Mouse (Mus musculus): Measurements from ENCODE around the gene Coro1c.

Coro1c gene

DNA sequence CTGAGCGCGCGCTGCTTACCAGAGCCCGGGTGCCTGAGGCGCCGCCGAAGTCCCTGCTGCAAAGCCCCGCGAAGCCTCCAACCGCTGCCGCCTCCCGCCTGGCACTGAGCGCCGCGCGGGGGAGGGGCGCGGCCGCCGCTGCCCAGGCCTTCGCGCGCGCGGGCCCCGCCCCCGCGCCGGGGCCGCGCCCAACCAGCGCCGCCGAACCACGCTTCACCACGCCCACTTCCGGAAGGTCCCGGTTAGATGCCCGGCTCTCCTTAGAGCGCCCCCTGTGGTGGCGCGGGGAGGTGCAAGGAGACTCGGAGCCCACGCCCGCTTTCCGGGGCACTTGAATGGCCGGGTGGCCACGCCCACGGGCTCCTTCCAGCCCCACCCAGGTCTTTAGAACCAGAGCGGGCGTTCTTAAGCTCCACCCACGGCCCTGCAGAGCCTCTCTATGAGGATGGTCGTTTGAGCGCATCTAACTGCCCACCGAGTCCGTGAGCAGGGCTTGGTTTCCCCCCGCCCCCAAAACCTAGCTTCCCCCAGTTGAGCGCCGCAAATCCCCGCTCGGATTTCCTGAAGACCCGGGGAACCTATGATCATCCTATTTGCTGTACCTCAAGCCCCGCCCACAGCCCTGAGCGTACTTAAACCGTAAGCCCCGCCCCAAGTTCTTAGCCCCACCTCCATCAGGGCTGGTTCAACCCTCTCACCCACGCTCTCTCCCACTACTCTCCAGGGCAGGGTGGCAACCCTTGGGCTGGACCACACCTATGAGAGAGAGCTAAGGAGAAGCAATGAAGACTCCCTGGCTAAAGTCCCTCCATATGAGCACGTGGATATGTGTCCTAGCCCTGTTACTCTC, at the start of gene Coro1c:
Gene Coro1c, minus strand, starts transcription at position 167 of the 850 bp plus-strand sequence.
- peak; percentile 90 for DNase-seq (ENCODE audit: low read depth)

DNA sequence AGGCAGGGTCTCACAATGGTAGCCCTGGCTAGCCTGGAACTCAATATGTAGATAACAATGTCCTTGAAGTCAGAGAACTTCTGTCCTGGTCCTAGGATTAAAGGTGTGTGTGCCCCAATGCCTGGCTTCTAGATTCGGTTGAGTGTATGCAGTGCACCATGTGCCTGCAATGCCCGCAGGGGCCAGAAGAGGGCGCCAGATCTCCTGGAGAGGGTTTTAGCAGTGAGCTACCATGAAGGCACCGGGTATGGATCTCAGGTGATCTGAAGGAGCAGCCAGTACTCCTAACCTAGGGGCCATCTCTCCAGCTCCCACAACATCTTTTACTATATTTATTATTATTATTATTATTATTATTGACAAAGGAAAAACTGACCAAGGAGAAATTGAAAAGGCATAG, 48.0 kb upstream of the Coro1c start:
- peak; percentile 63 for DNase-seq (ENCODE audit: low read depth)

DNA sequence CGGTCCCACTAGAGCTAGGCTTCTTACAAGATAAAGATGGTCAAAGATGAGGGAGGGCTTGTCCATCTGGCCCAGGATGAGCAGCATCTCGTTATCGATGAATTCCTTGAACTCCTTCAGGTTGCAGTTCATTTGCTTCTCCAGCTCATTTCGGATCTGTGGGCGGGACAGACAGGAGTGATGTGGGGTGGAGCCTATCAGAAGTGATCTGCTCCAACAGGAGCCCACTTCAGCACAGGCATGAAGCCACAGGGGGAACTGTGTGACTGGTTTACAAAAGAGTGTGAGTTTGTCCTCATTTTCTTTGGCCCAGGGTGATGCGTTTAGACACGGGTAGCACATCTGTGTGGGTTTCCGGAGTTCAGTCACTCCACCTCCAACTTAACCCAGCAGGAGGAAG, 47.1 kb upstream of the Coro1c start:
- no peak for DNase-seq (ENCODE audit: low read depth)

DNA sequence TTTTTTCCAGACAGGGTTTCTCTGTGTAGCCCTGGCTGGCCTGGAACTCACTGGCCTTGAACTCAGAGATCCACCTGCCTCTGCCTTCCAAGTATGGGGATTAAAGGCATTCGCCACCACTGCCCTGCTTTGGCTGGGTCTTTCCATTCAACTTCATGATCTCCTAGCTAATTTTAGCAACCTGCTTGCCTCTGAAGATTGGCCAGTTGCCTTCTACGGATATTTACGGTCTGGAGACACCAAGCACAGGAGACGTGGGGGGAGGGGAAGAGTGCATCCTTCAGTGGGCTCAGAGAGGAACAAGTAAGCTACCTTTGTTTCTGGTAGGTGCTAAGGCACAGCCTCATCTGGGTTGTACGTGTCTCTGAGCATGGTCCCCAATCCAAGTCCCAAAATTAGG, 46.7 kb upstream of the Coro1c start:
- no peak for DNase-seq (ENCODE audit: low read depth)

DNA sequence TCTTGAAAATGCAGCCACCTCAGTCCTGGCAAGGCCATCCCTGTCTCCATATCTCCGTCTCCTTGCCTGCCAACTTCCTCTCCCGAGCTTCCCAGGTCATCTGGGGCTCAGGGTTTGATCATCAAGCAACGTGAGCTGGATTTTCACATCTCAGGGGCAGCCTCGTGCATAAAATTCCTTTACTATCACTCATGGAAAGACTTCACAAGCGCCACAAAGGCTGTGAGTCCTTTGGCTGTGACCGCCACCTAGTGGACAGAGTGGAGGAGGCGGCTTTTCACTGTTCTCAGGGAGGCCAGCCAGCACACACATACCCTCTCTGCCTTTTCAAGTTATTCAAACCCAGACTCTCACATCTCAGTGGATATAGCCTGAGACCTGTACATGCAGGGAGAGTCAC, 45.9 kb upstream of the Coro1c start:
- peak; percentile 74 for DNase-seq (ENCODE audit: low read depth)

DNA sequence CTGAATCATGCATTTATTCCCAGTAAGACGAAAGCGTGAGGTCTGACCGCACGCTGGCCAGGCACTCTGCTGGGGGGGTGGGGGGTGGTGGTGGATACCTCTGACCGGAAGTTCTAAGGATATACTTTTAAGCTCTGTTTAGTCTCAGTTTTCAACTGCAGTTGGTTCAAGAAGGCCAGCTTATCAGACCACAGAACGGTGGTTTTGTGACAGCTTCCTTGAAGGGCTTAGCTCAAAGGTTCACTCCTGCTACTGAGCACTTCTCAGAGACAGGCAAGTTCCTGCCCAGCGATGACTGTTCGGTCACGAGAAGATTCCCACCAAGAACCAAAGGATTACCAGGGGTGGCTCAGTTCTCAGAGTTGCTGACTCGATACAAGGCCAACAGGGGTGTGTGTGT, 44.0 kb upstream of the Coro1c start:
- DNase-seq (ENCODE audit: low read depth) = peak; percentile 49

DNA sequence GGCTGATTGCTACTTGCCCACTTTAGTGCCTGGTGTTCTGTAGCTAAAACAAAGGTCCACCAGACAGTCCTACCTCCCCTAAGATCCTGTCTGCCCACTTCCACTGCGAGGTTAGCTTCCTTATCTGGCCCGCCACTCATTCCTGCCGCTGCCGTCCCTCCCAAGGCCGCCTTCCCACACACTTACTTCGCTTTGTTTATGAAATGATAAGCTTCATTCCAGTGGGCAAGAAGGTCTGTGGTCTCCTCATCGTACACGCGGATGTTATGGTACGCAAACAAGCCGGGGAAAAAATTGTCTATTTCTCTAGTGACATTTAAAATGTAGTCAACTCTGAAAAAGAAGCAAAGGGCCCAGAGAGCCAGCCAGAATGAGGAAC, 43.1 kb upstream of the Coro1c start:
- no peak for DNase-seq (ENCODE audit: low read depth)

DNA sequence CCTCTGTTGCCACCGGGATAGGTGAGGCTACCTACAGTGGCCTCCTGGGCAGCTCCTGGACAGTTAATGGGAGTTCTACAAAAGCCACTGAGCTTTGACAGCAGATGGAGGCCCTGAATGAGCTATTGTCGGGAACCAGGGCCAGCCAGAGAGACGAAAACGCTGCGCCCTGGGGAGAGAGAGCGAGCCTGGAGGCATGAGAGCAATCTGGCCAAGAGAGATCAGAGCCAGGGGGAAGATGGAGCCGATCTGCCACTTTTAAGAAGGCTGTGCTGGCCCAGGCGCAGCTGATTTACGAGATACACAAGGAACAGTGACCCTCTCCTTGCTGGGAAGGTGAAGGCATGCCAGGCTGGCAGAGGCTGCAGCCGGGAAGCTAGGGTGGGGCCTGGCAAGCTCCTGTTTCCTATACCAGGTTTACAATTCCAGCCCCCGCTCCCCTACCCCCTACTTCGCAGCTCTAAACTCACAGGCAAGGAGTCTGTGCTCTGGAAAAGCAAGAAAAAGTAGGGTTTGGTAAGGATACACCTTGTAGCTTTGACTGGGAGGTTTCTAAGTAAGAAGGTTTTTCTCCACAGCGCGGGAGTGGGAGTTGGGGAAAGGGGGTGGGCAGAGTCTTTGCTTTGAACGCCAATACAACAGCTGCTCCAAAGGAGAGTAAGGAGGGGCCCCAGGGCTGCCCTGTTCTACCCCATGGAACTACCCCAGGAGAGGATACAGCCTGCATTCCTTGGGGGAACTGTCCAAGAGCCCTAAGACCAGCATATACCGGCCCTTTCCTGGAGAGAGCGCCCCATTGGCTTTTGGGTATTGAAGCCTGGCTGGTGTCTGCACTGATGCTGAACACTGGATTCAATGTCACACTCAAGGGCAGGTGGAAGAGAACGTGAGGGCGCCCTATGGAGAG, 42.5 kb upstream of the Coro1c start:
- DNase-seq (ENCODE audit: low read depth) = no peak

DNA sequence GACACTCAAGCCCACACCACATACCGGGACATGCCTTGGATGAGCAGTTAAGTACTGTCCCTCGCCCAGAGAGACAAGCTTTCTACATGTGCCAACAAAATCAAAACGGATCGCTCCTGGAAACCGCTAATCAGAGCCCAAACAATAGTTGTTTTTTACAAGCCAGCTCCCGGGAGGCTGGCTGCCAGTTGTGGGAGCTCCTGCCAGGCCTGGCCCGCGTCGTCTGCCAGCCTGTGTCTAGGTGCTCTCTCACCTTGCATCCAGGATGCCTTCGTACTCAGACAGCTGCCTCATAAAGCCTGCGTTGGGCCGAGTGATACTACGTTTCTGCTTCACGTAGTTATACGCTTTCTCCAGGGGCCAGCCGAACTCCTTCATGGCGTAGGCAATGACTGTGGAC, 41.6 kb upstream of the Coro1c start:
- DNase-seq (ENCODE audit: low read depth) = no peak

DNA sequence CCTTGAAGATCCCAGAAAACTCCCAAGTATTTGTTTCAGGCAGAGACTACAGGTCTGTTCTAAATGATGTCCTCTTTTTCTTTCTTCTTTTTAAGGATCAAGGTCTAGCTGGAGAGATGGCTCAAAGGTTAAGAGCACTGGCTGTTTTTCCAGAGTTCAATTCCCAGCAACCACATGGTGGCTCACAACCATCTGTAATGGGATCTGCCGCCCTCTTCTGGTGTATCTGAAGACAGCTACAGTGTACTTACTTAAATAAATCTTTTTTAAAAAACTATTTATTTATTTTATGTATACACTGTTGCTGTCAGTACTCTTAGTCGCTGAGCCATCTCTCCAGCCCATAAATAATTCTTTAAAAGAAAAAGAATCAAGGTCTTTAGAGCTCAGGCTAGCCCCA, 38.7 kb upstream of the Coro1c start:
- no peak for DNase-seq (ENCODE audit: low read depth)

DNA sequence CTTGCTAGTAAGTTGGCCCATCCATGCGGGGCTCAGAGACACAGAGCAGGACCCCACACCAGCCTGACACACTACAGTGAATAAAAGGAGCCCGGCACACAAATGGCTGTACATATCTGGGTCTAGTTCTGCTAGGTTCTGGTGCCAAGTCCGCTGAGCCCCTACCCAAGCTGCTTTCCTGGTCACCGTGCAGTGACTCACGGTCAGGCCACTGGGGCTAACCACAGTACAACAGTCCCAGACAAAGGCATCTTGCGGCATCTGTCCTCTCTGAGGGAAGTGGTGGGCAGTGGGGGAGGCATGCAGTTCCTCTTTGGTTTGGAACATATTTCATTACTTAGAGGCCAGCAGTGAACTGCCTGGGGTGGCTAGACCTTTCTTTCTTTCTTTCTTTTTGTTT, 36.6 kb upstream of the Coro1c start:
- DNase-seq (ENCODE audit: low read depth) = no peak

DNA sequence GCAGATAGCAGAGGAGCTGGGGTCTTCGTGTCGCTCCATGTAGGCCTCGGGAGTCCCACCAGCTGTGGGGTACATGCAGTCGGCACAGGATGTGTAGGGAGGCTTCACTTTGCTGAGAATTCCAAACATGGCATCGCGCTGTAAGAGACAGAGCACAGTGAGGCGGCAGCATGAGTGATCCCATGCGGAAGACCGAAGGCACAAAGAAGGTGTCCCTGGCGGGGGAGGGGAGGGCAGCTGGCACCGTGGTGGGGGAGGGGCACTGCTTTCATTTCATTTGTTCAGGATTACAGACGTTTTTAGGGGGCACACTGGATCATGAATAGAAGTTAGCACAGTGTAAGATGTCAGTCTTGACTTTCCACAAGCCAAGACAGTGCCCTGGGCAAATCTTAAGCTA, 34.8 kb upstream of the Coro1c start:
- DNase-seq (ENCODE audit: low read depth) = no peak

DNA sequence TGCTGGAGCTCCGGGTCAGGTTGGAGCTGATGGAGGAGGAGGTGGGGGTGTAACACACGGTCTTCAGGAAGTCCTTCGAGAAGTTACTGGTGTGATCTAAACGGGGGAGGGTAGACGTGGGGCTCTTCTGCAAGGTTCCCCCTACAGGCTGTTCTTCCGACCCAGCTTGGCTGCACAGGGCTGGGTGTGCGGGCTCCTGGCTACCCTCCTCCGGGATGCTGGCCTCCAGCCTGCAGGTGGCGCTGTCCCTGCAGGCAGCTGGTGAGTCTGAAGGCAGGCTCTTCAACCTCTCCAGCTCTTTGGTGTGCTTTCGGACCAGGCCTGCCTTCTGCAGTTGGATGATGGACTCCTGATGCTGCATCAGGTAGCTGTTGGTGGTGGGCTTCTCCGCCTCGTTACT, 34.0 kb upstream of the Coro1c start:
- no peak for DNase-seq (ENCODE audit: low read depth)

DNA sequence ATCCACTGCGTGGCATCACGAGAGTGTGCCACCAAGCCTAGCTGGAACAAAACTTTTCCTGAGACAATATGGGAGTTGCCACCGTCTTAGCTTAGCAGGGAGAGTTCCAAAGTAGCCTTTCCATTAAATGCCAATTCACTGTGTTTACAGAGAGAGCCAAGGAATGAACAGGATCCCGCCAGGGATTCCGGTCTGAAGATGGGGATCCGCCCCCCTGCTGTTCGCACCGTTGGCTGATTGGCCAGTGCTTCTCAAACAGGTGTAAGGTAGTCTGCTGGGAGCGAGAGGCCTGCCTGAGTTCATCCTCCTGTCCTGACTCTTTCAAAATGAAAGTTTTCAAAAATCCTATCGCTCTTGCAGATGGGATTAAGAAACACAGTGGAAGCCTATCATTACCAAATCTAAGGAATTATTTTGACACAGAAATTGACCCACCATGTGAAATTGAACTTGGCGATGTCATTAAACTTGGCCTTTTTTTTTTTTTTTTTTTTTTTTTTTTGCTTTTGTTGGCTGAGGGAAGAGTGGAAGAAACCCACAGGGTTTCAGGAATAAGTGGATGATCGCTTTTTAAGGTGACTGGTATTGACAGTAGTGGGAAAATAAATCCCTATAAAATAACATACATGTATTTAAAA, 30.8 kb upstream of the Coro1c start:
- DNase-seq (ENCODE audit: low read depth) = no peak

DNA sequence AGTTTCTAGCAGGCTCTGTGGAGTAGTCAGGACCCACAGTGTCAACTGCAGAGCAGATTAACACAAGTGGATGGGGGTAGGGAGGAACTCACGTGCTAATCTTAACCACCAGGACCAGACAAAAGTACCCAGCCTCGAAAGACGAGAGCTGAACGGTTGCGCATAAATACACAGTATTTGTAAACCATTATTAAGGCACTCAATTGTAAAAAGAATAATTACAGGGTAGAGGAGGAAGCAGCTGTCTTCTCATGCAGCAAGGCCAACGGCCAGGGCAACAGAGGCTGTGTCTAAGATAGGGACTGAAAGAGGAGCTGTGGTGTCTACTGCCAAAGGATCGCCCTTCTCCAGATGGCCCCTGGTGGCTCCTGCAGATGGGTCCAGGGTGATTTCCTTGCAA, 29.1 kb upstream of the Coro1c start:
- no peak for DNase-seq (ENCODE audit: low read depth)

DNA sequence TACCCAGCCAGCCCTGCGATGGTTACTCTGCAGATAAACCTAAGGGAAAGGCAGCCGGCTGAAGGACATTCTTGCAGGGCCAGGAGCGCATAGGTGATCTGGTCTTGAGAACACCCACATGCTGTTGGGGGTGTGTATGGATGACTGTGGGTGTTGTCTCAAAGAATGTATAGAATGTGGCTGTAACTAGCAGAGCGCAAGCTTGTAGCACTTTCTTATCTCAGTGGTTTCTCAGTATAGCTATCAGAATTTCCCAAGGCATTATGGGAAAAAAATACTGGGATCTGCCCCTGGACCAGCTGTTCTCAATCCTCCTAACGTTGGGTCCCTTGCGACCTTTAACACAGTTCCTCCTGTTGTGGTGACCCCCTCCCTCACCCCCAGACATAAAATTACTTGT, 25.3 kb upstream of the Coro1c start:
- DNase-seq (ENCODE audit: low read depth) = no peak

DNA sequence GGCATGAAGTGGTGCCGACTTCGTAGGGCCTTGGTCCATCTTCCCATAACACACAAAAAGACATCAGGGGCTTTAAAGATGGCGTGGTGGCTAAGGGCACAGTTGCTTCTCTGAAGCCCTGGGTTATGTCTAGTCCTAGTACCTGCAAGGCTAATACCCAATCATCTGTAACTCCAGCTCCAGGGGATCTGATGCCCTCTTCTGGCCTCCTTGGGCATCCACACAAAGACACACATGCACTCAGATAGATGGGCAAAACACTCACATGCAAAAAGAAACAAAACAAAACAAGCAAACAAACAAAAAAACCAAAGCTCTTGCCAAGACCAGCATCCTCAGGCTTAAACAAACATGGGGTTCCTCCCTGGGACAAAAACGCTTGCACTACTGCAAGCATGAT, 24.9 kb upstream of the Coro1c start:
- DNase-seq (ENCODE audit: low read depth) = no peak

DNA sequence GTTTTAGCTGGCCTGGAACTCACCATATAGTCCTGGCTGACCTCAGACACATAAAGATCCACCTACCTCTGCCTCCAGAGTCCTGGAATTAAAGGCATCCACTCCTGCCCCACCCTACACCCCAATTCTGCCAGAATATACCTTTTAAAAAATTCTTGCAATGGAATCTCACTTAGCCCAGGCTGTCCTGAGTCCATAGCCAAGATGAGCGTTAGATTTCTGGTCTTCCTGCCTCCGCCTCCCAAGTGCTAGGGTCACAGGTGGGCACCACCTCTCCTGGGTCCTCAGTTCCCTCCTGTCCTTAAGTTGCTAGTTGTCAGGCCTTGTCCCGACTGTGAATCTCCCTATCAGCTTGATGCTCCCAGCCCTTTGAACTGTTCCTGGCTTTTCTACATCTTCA, 23.8 kb upstream of the Coro1c start:
- DNase-seq (ENCODE audit: low read depth) = no peak

DNA sequence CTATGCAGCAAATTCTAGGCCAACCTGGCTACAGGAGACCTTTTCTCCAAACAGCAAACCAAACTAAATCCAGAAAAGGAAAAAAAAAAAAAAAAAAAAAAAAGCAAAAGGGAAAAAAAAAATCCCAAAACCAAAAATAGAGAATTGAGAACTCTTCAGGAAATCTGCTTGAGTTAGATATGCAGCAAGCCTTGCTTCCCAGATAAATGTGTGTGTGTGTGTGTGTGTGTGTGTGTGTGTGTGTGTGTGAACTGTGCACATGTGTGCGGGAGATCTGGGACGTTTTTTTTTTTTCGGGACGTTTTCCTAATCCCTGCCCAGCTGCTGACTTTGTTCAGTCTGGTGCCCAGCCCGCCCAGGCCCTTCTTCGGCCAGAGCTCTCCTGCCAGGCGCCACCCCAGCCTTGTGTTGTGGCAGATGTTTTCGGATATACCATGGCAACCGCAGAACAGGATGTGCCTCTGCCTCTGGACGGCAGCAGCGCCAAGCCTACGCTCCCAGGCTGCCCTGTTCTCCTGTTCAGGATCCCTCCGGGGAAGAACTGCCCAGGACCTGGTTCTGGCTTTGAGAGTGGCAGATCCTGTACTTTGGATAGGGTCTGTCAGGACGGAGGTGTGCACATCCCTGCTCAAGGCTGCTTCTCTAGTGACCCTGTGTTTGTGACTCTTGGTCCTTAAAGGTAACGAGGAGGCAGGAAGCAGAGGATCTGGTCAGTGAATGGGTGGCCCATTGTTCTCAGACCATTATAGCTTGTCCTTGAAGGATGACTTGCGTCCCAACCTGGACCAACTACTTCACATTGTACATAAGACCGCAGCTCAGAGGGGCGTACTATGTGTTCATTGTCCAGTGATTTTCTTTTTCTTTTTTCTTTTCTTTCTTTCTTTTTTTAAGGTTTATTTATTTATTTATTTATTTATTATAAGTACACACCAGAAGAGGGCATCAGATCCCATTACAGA, 22.4 kb upstream of the Coro1c start:
- peak; percentile 78 for DNase-seq (ENCODE audit: low read depth)

DNA sequence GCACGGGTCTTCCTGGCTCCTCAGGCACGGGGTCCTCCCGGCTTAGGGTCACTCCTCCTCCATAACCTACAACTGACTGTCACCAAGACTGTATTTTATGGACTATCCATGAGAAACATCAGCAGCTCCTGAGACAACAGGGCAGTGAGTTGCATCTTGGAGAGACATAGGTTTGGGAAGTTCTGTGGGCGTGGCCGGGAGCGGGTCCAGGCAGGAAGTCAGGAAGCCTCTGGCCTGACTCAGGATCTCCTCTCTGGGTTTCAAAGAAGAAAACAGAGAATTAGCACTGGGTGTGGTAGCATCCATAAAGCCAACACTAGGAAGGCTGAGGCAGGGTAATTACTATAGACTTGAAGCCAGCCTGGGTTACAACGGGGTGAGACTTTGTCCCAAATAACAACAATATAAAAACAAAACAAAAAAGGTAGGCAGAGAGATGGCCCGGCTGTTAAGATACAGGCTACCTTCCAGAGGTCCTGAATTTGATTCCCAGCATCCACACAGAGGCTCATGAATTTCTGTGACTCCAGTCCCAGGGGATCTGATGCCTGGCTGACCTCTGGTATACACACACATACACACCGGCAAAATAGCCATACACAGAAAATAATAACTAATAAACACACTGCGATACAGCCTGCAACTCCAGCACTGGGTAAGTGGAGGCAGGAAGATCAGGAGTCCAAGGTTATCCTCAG, 21.5 kb upstream of the Coro1c start:
- DNase-seq (ENCODE audit: low read depth) = no peak

DNA sequence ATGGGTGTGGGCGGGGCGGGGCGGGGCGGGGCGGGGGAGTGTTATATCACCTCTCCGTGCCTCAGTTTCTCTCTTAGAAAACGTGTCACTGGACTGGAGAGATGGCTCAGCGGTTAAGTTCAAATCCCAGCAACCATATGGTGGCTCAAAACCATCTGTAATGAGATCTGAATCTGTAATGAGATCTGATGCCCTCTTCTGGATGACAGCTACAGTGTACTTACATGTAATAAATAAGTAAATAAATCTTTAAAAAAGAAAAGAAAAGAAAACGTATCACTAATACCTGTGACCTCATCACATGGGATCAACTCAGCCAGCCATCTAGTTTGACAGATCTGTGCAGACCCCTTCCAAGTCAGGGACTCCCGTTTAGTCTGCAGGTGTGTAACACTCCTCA, 21.0 kb upstream of the Coro1c start:
- DNase-seq (ENCODE audit: low read depth) = no peak
